Mouse (Mus musculus) mouse embryonic stem cell (cell line): ENCODE data around the gene Opcml.

Experiments
- in situ Hi-C, 2 experiments: fragments of 300-500 bp; cut with MboI; formaldehyde crosslinking; loops; 1 replicate in 1 of 2; 3 replicates in 1 of 2; pipeline ENCODE4 v1.14.3; 2019 to 2020; ENCODE audit warnings: low sequenced_read_pairs in 2 of 2, low pct_unique_long_range_greater_than_20kb in 1 of 2, mixed read lengths in 1 of 2; ENCODE audit not compliant: unreplicated experiment in 1 of 2

Opcml gene

GRCm38 (mm10) chr9:28197061-28197460 is 406.5 kb downstream of the Opcml start:
- in situ Hi-C loops: no loop called here

GRCm38 (mm10) chr9:28197631-28198030 is 407.1 kb downstream of the Opcml start:
- in situ Hi-C loops: no loop called here

GRCm38 (mm10) chr9:28198106-28198694 is 407.6 kb downstream of the Opcml start:
- in situ Hi-C loops: no loop called here

GRCm38 (mm10) chr9:28207441-28207840 is 416.9 kb downstream of the Opcml start:
- in situ Hi-C loops: no loop called here

GRCm38 (mm10) chr9:28208696-28209095 is 418.1 kb downstream of the Opcml start:
- in situ Hi-C loops: no loop called here

- in situ Hi-C loops: no loop called here
Observed at GRCm38 (mm10) chr9:28211877-28212276, 421.3 kb downstream of the Opcml start.

GRCm38 (mm10) chr9:28213893-28214292 is 423.3 kb downstream of the Opcml start:
- in situ Hi-C loops: no loop called here

GRCm38 (mm10) chr9:28218026-28218646 is 427.6 kb downstream of the Opcml start:
- in situ Hi-C loops: no loop called here

- in situ Hi-C loops: no loop called here
Observed at GRCm38 (mm10) chr9:28222726-28223125, 432.2 kb downstream of the Opcml start.

GRCm38 (mm10) chr9:28225824-28226569 is 435.4 kb downstream of the Opcml start:
- in situ Hi-C loops: loop anchor here in 1 of 2 experiments (25.0 kb wide), 1 partner anchor 814 kb away; no protein-coding TSS in a partner anchor

GRCm38 (mm10) chr9:28226570-28226951 is 436.0 kb downstream of the Opcml start:
- in situ Hi-C loops: loop anchor here in 1 of 2 experiments (25.0 kb wide), 1 partner anchor 814 kb away; no protein-coding TSS in a partner anchor

GRCm38 (mm10) chr9:28238450-28238849 is 447.9 kb downstream of the Opcml start:
- in situ Hi-C loops: loop anchor here in 1 of 2 experiments (25.0 kb wide), 1 partner anchor 826 kb away; no protein-coding TSS in a partner anchor

GRCm38 (mm10) chr9:28247742-28248503 is 457.3 kb downstream of the Opcml start:
- in situ Hi-C loops: loop anchor here in 1 of 2 experiments (25.0 kb wide), 1 partner anchor 836 kb away; no protein-coding TSS in a partner anchor

GRCm38 (mm10) chr9:28251341-28251740 is 460.8 kb downstream of the Opcml start:
- in situ Hi-C loops: loop anchor here (25.0 kb wide), 3 partner anchors 486 to 1411 kb away; no protein-coding TSS in a partner anchor

GRCm38 (mm10) chr9:28255128-28255904 is 464.7 kb downstream of the Opcml start:
- in situ Hi-C loops: loop anchor here (25.0 kb wide), 3 partner anchors 482 to 1407 kb away; no protein-coding TSS in a partner anchor

GRCm38 (mm10) chr9:28255905-28256268 is 465.3 kb downstream of the Opcml start:
- in situ Hi-C loops: loop anchor here (25.0 kb wide), 3 partner anchors 481 to 1406 kb away; no protein-coding TSS in a partner anchor

GRCm38 (mm10) chr9:28261078-28261753 is 470.6 kb downstream of the Opcml start:
- in situ Hi-C loops: loop anchor here (25.0 kb wide), 3 partner anchors 476 to 1401 kb away; no protein-coding TSS in a partner anchor
